Mouse (Mus musculus) cerebellum, adult 11-12 months (tissue): ENCODE results near the gene Pex6.
A peak's percentile ranks its signal among the peaks of the same experiment; 100 is the strongest.

ENCODE experiments used
- DNase-seq: peaks from one replicate; pipeline ENCODE4 v3.0.0; 2022

Pex6 gene

GRCm38 (mm10) chr17:46702100-46702499, 9.2 kb upstream of the Pex6 start:
- no peak for DNase-seq

GRCm38 (mm10) chr17:46702506-46702905, 8.8 kb upstream of the Pex6 start:
- DNase-seq, result no peak

- no peak for DNase-seq
Measured at GRCm38 (mm10) chr17:46703971-46704886, 7.0 kb upstream of the Pex6 start.

GRCm38 (mm10) chr17:46704887-46705835, 6.1 kb upstream of the Pex6 start, which contains the start of gene Ppp2r5d:
Gene Ppp2r5d (minus strand): TSS chr17:46705111.
- DNase-seq, result peak; percentile 98

GRCm38 (mm10) chr17:46706375-46707089, 4.7 kb upstream of the Pex6 start:
- no peak for DNase-seq

- peak; percentile 64 for DNase-seq
Measured at GRCm38 (mm10) chr17:46711612-46712271, 479 bp downstream of the Pex6 start.

GRCm38 (mm10) chr17:46712442-46712841, 1.2 kb downstream of the Pex6 start:
- no peak for DNase-seq

GRCm38 (mm10) chr17:46713849-46714248, 2.6 kb downstream of the Pex6 start:
- DNase-seq, result no peak

GRCm38 (mm10) chr17:46714756-46715481, 3.7 kb downstream of the Pex6 start:
- no peak for DNase-seq

GRCm38 (mm10) chr17:46721077-46721476, 9.8 kb downstream of the Pex6 start:
- no peak for DNase-seq

- peak; percentile 57 for DNase-seq
Measured at GRCm38 (mm10) chr17:46724477-46725084, 13.3 kb downstream of the Pex6 start.

- peak; percentile 65 for DNase-seq
Measured at GRCm38 (mm10) chr17:46725273-46725672, 14.0 kb downstream of the Pex6 start.

- peak; percentile 90 for DNase-seq
Measured at GRCm38 (mm10) chr17:46725731-46726645, 14.7 kb downstream of the Pex6 start.

GRCm38 (mm10) chr17:46727271-46727670, 16.0 kb downstream of the Pex6 start:
- DNase-seq, result no peak

GRCm38 (mm10) chr17:46728021-46728420, 16.8 kb downstream of the Pex6 start:
- no peak for DNase-seq

GRCm38 (mm10) chr17:46728496-46728895, 17.2 kb downstream of the Pex6 start:
- no peak for DNase-seq

GRCm38 (mm10) chr17:46728904-46729318, 17.6 kb downstream of the Pex6 start, which contains the start of gene Gnmt:
Gene Gnmt (minus strand): TSS chr17:46729168.
- peak; percentile 91 for DNase-seq

- DNase-seq, result no peak
Measured at GRCm38 (mm10) chr17:46734055-46734454, 22.8 kb downstream of the Pex6 start.

GRCm38 (mm10) chr17:46735287-46735686, 24.0 kb downstream of the Pex6 start:
- no peak for DNase-seq

- DNase-seq, result no peak
Measured at GRCm38 (mm10) chr17:46736160-46736559, 24.9 kb downstream of the Pex6 start.
